Mouse (Mus musculus): ENCODE measurements at regions not wholly inside any gene's neighbourhood (a gene's known extent, or its start where the extent isn't known, plus 50 kb on each side); places are given as distances from the start of the nearest gene placed in this dataset.

GRCm38 (mm10) chr17:85895978-85896377 lies 207.9 kb upstream of the Six2 start:
- Histone ChIP-seq H3K4me3 (replicated peaks; ENCODE audit: insufficient read depth, low read depth, low read length) (no peak overlapping the region), H3K4me1 (ENCODE audit: control insufficient read depth, insufficient read depth, low read length) (no peaks in the 10 kb centered on the region), H3K27me3 (ENCODE audit: control insufficient read depth, insufficient read depth, low read length) (no peaks in the 10 kb centered on the region; the same call in 1 of the 2 replicates), H3K27ac (ENCODE audit: insufficient read depth, low read length) (no peak overlapping the region)
- WGBS = 90% methylated on average over 5 of the region's 5 CpGs
- DNase-seq = no peak
- no peak for TF ChIP-seq POLR2A (IDR thresholded peaks at IDR 0.05; ENCODE audit: borderline replicate concordance, insufficient read depth, low read length)
- no peak for TF ChIP-seq CTCF (IDR thresholded peaks at IDR 0.05; ENCODE audit: borderline replicate concordance, insufficient read depth, low read depth, low read length)

- Histone ChIP-seq H3K4me1 (ENCODE audit: control insufficient read depth, insufficient read depth, low read length) (no peaks in the 10 kb centered on the region), H3K27ac (ENCODE audit: insufficient read depth, low read length) (no peak overlapping the region), H3K4me3 (replicated peaks; ENCODE audit: insufficient read depth, low read depth, low read length) (no peak overlapping the region), H3K27me3 (ENCODE audit: control insufficient read depth, insufficient read depth, low read length) (no peaks in the 10 kb centered on the region; the same call in 1 of the 2 replicates)
- TF ChIP-seq CTCF (IDR thresholded peaks at IDR 0.05; ENCODE audit: borderline replicate concordance, insufficient read depth, low read depth, low read length) (no peak), POLR2A (IDR thresholded peaks at IDR 0.05; ENCODE audit: borderline replicate concordance, insufficient read depth, low read length) (no peak)
- 25% methylated on average over 2 of the region's 2 CpGs for WGBS
- DNase-seq = no peak
These were observed 203.2 kb upstream of the Six2 start for GRCm38 (mm10) chr17:85891243-85891642.

- TF ChIP-seq CTCF (IDR thresholded peaks at IDR 0.05; ENCODE audit: borderline replicate concordance, insufficient read depth, low read depth, low read length) = no peak
- no peak for TF ChIP-seq POLR2A (IDR thresholded peaks at IDR 0.05; ENCODE audit: borderline replicate concordance, insufficient read depth, low read length)
- Histone ChIP-seq H3K4me3 (replicated peaks; ENCODE audit: insufficient read depth, low read depth, low read length) (no peak overlapping the region), H3K27ac (ENCODE audit: insufficient read depth, low read length) (no peak overlapping the region), H3K4me1 (ENCODE audit: control insufficient read depth, insufficient read depth, low read length) (no peaks in the 10 kb centered on the region), H3K27me3 (ENCODE audit: control insufficient read depth, insufficient read depth, low read length) (no peaks in the 10 kb centered on the region; the same call in 1 of the 2 replicates)
- WGBS = 93% methylated on average over 18 of the region's 18 CpGs
- DNase-seq = no peak
These were observed 201.9 kb upstream of the Six2 start for GRCm38 (mm10) chr17:85889746-85890532.

GRCm38 (mm10) chr17:85888568-85889398 lies 200.7 kb upstream of the Six2 start:
- 93% methylated on average over 10 of the region's 10 CpGs for whole genome bisulfite sequencing
- no peak overlapping the region for H3K27ac ChIP-seq (ENCODE audit: insufficient read depth, low read length)
- no peaks in the 10 kb centered on the region for H3K4me1 ChIP-seq (ENCODE audit: control insufficient read depth, insufficient read depth, low read length)
- H3K27me3 ChIP-seq (ENCODE audit: control insufficient read depth, insufficient read depth, low read length) = no peaks in the 10 kb centered on the region; the same call in 1 of the 2 replicates
- TF ChIP-seq CTCF (IDR thresholded peaks at IDR 0.05; ENCODE audit: borderline replicate concordance, insufficient read depth, low read depth, low read length) (no peak), POLR2A (IDR thresholded peaks at IDR 0.05; ENCODE audit: borderline replicate concordance, insufficient read depth, low read length) (no peak)
- DNase-seq = no peak
- H3K4me3 ChIP-seq (replicated peaks; ENCODE audit: insufficient read depth, low read depth, low read length) = no peak overlapping the region

- WGBS = 84% methylated on average over 6 of the region's 6 CpGs
- Histone ChIP-seq H3K4me1 (ENCODE audit: control insufficient read depth, insufficient read depth, low read length) (no peaks in the 10 kb centered on the region), H3K4me3 (replicated peaks; ENCODE audit: insufficient read depth, low read depth, low read length) (no peak overlapping the region), H3K27ac (ENCODE audit: insufficient read depth, low read length) (no peak overlapping the region), H3K27me3 (ENCODE audit: control insufficient read depth, insufficient read depth, low read length) (no peaks in the 10 kb centered on the region)
- DNase-seq = no peak
- no peak for TF ChIP-seq CTCF (IDR thresholded peaks at IDR 0.05; ENCODE audit: borderline replicate concordance, insufficient read depth, low read depth, low read length)
- no peak for TF ChIP-seq POLR2A (IDR thresholded peaks at IDR 0.05; ENCODE audit: borderline replicate concordance, insufficient read depth, low read length)
These were observed 198.6 kb upstream of the Six2 start for GRCm38 (mm10) chr17:85886675-85887074.

- DNase-seq = no peak
- TF ChIP-seq CTCF (IDR thresholded peaks at IDR 0.05; ENCODE audit: borderline replicate concordance, insufficient read depth, low read depth, low read length) = no peak
- no peak for TF ChIP-seq POLR2A (IDR thresholded peaks at IDR 0.05; ENCODE audit: borderline replicate concordance, insufficient read depth, low read length)
These were observed 198.2 kb upstream of the Six2 start for GRCm38 (mm10) chr17:85886237-85886636.

GRCm38 (mm10) chr17:85881636-85882170 lies 193.6 kb upstream of the Six2 start:
- WGBS = 65% methylated on average over 8 of the region's 8 CpGs
- TF ChIP-seq POLR2A (IDR thresholded peaks at IDR 0.05; ENCODE audit: borderline replicate concordance, insufficient read depth, low read length) (no peak), CTCF (IDR thresholded peaks at IDR 0.05; ENCODE audit: borderline replicate concordance, insufficient read depth, low read depth, low read length) (no peak)
- Histone ChIP-seq H3K27me3 (ENCODE audit: control insufficient read depth, insufficient read depth, low read length) (no peaks in the 10 kb centered on the region), H3K4me3 (replicated peaks; ENCODE audit: insufficient read depth, low read depth, low read length) (no peak overlapping the region), H3K27ac (ENCODE audit: insufficient read depth, low read length) (no peak overlapping the region), H3K4me1 (ENCODE audit: control insufficient read depth, insufficient read depth, low read length) (no peaks in the 10 kb centered on the region)
- DNase-seq = no peak

More at GRCm38 (mm10) chr17:85886237-85886636, 198.2 kb upstream of the Six2 start:
- no peak overlapping the region for H3K27ac ChIP-seq (ENCODE audit: insufficient read depth, low read length)
- no peaks in the 10 kb centered on the region for H3K4me1 ChIP-seq (ENCODE audit: control insufficient read depth, insufficient read depth, low read length)
- H3K4me3 ChIP-seq (replicated peaks; ENCODE audit: insufficient read depth, low read depth, low read length) = no peak overlapping the region
- H3K27me3 ChIP-seq (ENCODE audit: control insufficient read depth, insufficient read depth, low read length) = no peaks in the 10 kb centered on the region
- 52% methylated on average over 4 of the region's 4 CpGs for WGBS

Data from cerebellum, adult 2 months (tissue).